Mouse (Mus musculus) WW6 (cell line): ENCODE measurements around the gene Tas2r109.
"Not testable (repeated sequence)": the region's sequence is repeated elsewhere in the genome, so short reads cannot be mapped to it uniquely, and the experiment has no call there.

ENCODE experiments used
- DNase-seq: peaks from one replicate; pipeline ENCODE4 v3.0.0-alpha.2; 2013; ENCODE audit warnings: low read depth, low spot score

Gene Tas2r109

DNA sequence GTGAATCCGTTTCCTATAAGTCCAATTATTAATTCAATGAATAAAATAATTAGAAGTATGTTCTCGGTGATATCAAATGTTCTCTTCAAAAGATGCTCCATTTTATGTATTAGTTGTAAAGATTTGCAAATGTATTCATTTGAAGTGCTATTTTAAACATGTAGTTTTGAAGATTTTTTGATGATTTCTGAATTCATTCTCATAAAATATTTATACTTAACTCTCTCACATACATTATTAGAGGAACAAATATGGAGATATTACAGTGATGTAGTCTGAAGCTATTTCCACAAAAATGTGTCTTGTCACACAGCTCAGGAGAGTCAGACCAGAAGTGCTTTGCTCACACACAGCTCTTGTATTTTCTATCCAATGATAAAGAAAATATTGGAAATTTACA, at the start of gene Tas2r109:
Gene Tas2r109, minus strand, starts transcription at position 101 of the 400 bp plus-strand sequence.
- DNase-seq, result no peak

DNA sequence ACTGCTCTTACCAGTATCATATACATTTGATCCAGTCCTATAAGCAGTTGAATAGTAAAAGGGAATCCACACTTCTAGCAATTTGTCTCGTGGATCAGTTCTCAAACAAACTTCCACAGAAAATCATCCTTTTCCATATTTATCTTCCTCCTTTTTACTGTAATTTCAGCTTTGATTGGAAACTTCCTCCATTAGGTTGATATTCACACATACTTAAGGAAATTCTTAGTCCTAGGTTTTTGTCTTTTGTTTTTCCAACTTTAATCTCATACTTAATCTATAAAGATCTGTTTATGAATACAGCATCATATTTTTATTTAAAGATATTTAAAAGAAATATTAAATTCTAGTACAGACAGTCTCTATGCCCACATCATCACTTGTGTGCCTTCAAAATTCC, 22.9 kb downstream of the Tas2r109 start, which contains the start of gene Tas2r131:
Gene Tas2r131, minus strand, starts transcription at position 101 of the 400 bp plus-strand sequence.
- no peak for DNase-seq

DNA sequence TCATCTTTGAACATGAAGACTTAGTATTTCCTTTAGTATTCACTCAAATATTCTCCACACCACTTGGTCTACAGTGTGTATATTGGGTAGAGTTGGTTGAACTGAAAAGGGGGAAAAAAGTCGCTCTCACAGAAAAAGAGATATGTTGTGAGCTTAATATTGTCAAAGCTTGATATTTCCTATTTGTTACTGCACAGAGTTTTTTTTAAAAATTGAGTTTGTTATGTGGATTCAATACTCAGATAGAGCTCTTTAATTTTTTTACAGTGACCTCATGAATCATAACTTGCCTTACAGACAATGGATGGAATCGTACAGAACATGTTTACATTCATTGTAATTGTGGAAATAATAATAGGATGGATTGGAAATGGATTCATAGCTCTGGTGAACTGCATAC, 30.0 kb downstream of the Tas2r109 start, which contains the start of gene Tas2r129:
Gene Tas2r129, plus strand, starts transcription at position 301 of the 400 bp plus-strand sequence.
- DNase-seq, result no peak

DNA sequence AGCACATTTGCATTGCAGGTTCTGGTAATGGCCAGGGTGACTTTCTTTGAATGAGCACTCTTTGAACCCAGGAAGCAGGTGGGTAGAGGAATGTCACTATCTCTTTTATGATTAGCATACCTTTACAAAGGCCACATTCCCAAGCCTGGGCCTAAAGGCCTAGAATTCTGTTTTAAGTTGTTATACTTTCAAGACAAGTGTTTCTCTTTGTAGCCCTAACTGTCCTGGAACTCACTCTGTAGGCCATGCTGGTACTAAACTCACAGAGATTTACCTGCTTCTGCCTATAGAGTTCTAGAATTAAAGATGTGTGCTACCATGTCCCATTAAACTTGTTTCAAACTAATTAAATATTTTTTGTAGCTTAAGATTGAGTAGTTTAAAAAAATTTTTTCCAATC, 39.4 kb downstream of the Tas2r109 start:
- not testable (repeated sequence) for DNase-seq
